ENCODE assay signal across 12 mouse cellular contexts in the genomic region with DNA sequence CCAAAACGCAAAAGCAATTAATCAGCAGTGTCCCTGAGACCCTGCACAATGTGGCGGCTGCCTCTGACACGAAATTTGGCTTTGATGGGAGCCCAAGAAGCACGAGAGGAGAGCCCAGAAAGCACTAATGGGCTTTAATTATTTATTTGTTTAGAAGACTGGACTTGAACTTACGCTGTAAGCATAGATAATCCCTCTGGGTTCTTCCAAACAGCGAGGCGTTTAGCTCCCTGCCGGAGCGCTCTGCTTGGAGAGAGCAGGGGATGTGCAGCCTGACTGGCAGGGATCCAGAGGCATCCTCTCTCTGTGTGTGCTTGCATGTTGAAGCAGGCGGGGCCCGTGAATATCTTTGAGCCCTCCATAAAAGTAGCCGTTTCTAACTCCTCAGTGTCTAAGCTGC.
DNase-seq lines count a peak whose midpoint lies in the region.
"Had no signal": no experiment of that assay in that cellular context is flagged by ENCODE, and none has a peak within 500 bp of the region (broad histone marks: within the 10 kb centered on the region; RNA-seq: fewer than 3 reads in every experiment).

No protein-coding gene starts in this region.

- intact Hi-C loops in heart, postnatal 25 days (cut with DNase I), result no loop called here

- DNase-seq in heart, adult 11 months, result peak; percentile 82
- DNase-seq in heart, postnatal 25 days (ENCODE audit: low spot score), result no peak
- DNase-seq in lung, postnatal 10 days, result peak; percentile 14
- DNase-seq in lung, postnatal 25 days (ENCODE audit: low spot score), result no peak
- peak; percentile 19 to 47 for DNase-seq in layer of hippocampus, adult 18-20 months (ENCODE audit: low spot score in 2 of 2)
- DNase-seq in right cerebral cortex, postnatal 14 days, result peak; percentile 30
- no peak for DNase-seq in spleen, postnatal 10 days (ENCODE audit: low spot score in 2 of 2)
- DNase-seq in ovary, postnatal 10 days (ENCODE audit: low spot score), result no peak
- DNase-seq: gastrocnemius, postnatal 25 days; heart, postnatal 10 days; kidney, postnatal 25 days; thymus, adult 2 months had no signal

Comparison
In these comparisons a context has a peak if more than half of its experiments do, and no peak if none do; other contexts are left out.
1. DNase-seq: peak in heart, adult 11 months (single experiment), lung, postnatal 10 days (single experiment), layer of hippocampus, adult 18-20 months (2 of 2) and right cerebral cortex, postnatal 14 days (single experiment); none in heart, postnatal 25 days (single experiment), lung, postnatal 25 days (single experiment), spleen, postnatal 10 days (0 of 2) and ovary, postnatal 10 days (single experiment).